Mouse (Mus musculus): Measurements from ENCODE around the gene Frmd8.

DNA sequence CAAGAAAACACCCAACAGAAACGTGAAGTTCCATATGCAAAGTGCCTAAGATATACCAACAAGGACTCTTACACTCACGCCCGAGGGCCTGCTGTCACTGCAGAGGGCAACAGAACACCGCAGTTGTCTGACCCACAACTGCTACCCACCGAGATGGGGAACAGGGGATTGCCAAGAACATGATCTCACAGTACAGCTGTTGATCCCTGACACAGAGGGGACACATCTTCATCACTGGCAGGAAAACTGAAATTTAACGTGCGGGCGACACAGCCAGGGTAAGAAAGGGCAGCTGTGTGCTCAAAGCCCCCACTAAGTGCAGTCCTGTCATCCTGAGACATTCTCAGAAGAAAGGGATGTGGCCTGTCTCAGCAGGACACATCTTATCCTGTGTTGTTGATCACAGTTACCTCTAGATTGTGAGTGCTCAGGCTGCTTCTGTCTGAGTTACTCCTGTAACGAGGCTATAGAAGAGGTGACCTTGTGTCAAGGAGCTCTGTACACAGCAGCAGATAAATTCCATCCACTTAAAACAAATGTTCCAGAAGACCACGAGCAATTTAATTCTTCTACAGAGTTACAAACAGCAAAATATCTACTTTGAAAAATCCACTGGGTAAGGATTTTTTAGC, 38.0 kb downstream of the Frmd8 start:
- no peak for TF ChIP-seq CTCF (IDR thresholded peaks at IDR 0.05; ENCODE audit: low read depth)
- TF ChIP-seq EP300 (IDR thresholded peaks at IDR 0.05; ENCODE audit: low read depth), result no peak

All from liver, postnatal 0 days (tissue).